Mouse (Mus musculus) neural tube, embryonic 10.5 days (tissue): ENCODE data around the gene Unc119b.
A peak's percentile ranks its signal among the peaks of the same experiment; 100 is the strongest.
"Not testable (repeated sequence)": the region's sequence is repeated elsewhere in the genome, so short reads cannot be mapped to it uniquely, and the experiment has no call there.

Source experiments
- DNase-seq: peaks from one replicate; pipeline ENCODE4 v3.0.0-alpha.2; 2017; ENCODE audit warnings: low spot score; ENCODE audit errors: extremely low spot score

Gene Unc119b

GRCm38 (mm10) chr5:115158040-115158983 is 23.5 kb upstream of the Unc119b start, which contains the start of gene Mlec:
Gene Mlec, minus strand, starts transcription at chr5:115158179.
- DNase-seq: peak; percentile 99

DNA sequence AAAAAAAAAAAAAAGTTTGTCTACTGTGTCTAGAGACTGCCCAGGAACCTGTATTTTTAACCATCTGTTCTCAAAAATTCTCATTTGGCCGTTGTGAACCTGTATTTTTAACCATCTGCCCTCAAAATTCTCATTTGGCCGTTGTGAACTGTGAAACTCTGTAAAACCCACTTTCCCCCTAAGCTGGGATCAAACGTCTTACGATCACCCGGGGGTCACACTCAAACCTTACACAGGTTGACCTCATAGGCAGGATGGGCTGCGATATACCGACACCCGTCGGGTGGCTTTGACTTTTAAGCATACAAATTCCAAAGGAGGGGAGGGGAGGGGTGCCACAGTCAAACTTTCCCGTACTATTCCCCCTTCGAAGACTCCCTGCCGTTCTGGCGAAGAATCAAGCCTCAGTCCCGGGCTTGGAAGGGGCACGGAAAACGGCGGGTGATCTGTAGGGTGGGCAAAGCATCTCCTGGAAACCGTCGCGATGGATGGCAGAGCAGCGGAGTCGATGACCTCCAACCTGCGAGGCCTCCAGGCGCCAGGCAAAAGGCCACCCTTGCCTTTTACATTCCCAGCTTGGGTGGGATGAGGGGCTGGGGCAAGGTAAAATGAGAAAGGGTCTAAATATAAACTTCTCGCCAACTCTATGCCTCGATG is 22.3 kb upstream of the Unc119b start:
- DNase-seq: peak; percentile 51

- DNase-seq: no peak
These were observed 21.6 kb upstream of the Unc119b start for GRCm38 (mm10) chr5:115156401-115156800.

GRCm38 (mm10) chr5:115155831-115156230 is 21.1 kb upstream of the Unc119b start:
- no peak for DNase-seq

DNA sequence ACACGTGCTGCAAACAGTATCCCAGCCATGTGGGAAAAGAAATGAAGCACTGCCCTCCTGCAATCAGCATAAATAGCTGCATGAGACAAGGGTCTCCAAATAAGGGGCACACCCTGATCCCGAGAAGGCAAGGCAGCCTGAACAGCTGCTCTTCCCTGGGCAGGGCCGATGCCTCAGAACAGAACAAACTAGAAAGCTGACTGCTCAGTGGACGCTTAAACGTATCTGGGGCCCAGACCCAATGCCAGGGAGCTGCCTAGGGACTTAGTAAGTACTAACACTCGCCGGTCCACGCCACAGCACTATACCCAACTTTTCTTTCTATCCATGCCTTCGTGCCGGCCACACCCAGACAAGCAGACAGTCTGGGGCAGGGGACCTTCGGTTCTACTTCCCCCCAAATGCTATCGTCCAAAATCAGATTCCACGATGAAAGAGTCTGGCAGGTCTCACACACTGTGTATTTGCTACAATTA is 20.4 kb upstream of the Unc119b start:
- DNase-seq: no peak

GRCm38 (mm10) chr5:115152132-115152956 is 17.6 kb upstream of the Unc119b start:
- DNase-seq: no peak

DNA sequence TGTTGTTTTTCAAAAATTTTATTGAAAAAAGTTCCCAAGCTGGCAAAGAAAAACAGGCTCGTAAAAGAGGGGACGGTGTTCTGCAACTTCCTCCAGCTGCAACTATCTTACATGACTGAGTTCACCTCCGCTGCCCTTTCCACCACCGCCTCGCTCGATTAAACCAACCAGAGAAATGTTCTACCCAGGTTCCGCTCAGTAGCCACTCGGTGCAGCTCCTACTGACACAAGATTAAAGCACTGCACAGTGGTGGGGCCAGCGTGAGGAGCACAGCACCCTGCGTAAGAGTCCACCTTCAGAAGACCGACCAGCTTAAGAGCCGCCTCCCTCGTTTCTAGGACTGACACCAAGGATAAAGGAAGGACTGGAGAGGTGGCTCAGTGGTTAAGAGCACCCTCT is 16.7 kb upstream of the Unc119b start:
- DNase-seq: no peak

- no peak for DNase-seq
These were observed 16.2 kb upstream of the Unc119b start for GRCm38 (mm10) chr5:115150991-115151390.

GRCm38 (mm10) chr5:115149675-115150459 is 15.1 kb upstream of the Unc119b start:
- DNase-seq: no peak

DNA sequence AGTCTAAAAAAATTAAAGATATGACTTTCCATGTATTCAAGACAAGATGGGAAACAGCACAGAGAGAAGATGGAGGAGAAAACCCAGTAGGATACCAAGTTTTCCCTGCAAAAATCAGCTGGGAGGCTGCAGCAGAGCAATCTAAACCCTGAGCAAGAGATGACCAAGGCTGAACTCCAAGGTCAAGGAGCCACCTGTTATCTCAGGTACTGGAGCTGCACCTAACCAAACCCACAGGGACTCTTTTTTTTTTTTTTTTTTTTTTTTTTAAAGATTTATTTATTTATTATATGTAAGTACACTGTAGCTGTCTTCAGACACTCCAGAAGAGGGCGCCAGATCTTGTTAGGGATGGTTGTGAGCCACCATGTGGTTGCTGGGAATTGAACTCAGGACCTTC is 14.1 kb upstream of the Unc119b start:
- DNase-seq: not testable (repeated sequence)

DNA sequence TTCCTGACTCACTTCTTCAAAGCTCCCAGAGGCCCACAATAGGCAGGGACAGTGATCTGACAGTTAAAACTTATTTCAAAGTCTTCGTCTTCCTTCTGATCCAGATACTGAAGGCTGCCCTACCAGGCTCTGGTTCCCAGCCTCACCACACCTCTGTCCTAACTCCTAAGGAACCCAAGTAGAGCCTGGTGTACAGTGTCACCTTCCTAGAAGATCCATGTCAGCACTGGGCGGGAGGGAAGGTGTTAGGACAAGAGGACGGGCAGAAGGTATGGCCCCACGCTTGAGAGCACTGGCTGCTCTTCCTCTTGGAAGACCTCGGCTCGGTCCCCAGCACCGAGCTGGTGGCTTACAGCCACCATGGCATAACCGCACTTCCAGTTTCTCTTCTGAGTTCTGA is 13.6 kb upstream of the Unc119b start:
- no peak for DNase-seq

DNA sequence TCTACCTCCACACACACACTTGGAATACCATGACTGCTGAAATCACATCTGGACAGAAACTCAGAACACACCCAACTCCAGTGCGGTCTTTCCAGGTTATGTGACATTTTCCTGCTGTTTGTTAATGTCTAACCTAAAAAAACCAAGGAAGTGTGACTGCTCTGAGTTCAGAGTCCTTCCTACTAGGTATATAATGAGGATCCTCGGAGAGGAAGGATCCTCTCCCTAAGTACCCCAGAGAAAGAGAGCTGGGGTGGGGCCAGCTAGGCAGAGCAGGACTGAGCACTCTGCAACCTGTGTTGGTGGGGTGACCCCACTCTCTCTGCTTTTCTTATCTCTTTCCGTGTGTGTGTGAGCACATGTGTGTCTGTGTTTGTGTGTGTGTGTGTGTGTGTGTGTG is 12.6 kb upstream of the Unc119b start:
- no peak for DNase-seq

GRCm38 (mm10) chr5:115146747-115147130 is 12.0 kb upstream of the Unc119b start:
- no peak for DNase-seq

DNA sequence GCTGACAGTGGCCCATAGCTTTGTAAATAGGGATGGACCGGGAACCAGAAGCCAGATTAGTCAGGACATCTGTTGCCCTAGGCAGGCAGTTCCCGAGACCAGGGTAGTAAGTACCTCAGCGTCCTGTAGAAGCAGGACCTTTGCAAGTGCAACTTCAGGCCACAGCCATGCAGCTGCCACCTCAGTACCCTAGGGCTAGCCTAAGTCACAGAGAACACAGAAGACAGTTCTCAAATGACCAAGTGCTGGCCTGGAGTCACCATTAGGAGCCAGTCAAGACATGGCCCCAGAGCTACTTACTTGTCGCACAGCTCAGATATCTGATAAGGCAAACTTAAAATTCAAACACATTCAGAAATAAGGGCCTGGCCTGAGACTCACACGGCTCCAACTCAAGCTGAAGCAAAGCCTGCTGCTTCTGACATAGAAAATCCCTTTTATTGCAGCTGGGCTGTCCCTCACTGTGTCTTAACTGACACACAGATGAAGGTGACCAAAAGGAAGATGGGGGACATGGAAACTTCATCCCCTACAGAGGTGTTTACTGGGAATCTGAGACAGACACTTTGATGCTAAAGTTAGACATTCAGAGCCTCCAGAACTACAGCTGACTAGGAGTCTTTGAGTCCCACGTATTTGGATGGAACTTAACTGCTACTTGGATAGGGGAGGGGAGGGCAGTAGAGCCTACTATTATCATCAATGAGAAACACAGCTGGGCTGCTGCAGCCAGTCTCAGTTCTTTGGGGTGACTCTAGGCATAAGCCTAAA is 11.4 kb upstream of the Unc119b start:
- DNase-seq: no peak

DNA sequence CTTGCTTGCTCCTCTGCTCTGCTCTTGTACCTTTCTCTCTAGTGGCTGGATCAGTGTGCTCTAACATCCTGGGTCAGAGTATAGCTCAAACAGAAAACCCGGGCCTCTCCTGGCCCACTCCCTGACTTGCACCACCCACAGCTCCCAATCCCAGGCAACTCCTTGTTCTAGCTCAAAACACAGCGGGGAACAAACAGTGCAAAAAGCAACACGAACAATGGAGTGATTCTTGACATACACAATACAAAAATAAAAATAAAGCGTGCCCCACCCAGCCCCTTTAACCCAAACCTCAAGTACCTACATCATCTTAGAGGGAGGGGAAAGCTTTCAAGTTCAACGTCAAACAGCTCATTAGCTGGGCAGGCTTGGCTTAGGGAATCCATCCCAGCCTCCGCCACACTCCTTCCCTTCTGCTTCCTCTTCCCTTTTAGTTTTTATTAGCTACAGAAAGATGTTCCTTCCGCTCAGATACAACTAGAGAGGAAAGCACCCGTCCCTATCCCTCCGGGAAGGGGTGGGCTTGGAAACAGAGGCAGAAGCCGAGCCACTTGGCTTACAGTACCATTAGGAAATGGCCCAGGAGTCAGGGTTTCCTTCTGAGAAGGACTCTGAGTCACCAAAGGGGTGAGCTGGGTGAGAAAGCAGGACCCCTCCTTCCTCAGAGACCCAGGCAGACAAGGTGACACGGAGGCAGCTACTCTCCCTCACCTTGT is 10.6 kb upstream of the Unc119b start:
- no peak for DNase-seq

- no peak for DNase-seq
These were observed 9.7 kb upstream of the Unc119b start for GRCm38 (mm10) chr5:115144471-115144870.

- DNase-seq: no peak
These were observed 8.8 kb upstream of the Unc119b start for GRCm38 (mm10) chr5:115143552-115143951.

- no peak for DNase-seq
These were observed 7.5 kb upstream of the Unc119b start for GRCm38 (mm10) chr5:115142166-115142697.

GRCm38 (mm10) chr5:115140726-115141125 is 6.0 kb upstream of the Unc119b start:
- no peak for DNase-seq
